Mouse (Mus musculus): ENCODE results near the gene Srp54c. TPM values are rescaled to one million over a fixed set of nuclear protein-coding genes. Genes with fewer than 3 reads are reported as not detected.
A peak's percentile ranks its signal among the peaks of the same experiment; 100 is the strongest.
"Not testable (repeated sequence)": the region's sequence is repeated elsewhere in the genome, so short reads cannot be mapped to it uniquely, and the experiment has no call there.

Gene Srp54c
- 70.2 and 81.4 TPM in 2 replicates for polyA plus RNA-seq (2016; fragmentation: Nextera tagmentation; extraction: Ambion mirVana)

GRCm38 (mm10) chr12:55229626-55230519 is at the start of gene Srp54c:
Gene Srp54c (plus strand): TSS chr12:55230168.
- H3K4me2 ChIP-seq (replicated peaks), result peak within 1 kb of the TSS; percentile 41; the same call in 1 of the 2 replicates
- not testable (repeated sequence) for H3K27me3 ChIP-seq (replicated peaks); H3K9me3 ChIP-seq; H3K9ac ChIP-seq; H3K36me3 ChIP-seq; H3K4me1 ChIP-seq; H3K27ac ChIP-seq
- ATAC-seq (ENCODE audit: low FRiP score, low read depth), result peak; percentile 98
- no CpG with 5 or more reads among the region's 57 CpGs for WGBS
- H3K4me3 ChIP-seq, result peak within 1 kb of the TSS; percentile 35

DNA sequence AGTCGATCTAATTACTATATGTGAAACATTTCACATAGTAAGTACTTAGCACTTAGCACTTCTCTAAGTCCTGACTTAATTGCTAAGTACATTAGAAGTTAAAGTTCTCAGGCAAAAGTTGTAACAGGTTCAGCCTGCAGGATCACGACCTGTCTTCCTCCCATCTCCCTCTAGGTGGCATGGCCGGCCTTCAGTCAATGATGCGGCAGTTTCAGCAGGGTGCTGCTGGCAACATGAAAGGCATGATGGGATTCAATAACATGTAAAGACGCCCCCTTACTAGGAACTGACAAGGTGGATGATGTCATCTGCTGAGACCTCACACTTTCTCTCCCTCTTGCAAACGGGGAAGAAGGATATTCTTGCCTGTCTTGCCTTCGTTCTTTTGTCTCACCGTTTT is 42.3 kb upstream of the Srp54c start:
- H3K4me1 ChIP-seq; H3K9ac ChIP-seq; H3K27ac ChIP-seq; H3K4me3 ChIP-seq; H3K4me2 ChIP-seq (replicated peaks); H3K36me3 ChIP-seq; ATAC-seq (ENCODE audit: low FRiP score, low read depth); H3K27me3 ChIP-seq (replicated peaks); H3K9me3 ChIP-seq: not testable (repeated sequence)
- WGBS, result no CpG with 5 or more reads among the region's 8 CpGs

DNA sequence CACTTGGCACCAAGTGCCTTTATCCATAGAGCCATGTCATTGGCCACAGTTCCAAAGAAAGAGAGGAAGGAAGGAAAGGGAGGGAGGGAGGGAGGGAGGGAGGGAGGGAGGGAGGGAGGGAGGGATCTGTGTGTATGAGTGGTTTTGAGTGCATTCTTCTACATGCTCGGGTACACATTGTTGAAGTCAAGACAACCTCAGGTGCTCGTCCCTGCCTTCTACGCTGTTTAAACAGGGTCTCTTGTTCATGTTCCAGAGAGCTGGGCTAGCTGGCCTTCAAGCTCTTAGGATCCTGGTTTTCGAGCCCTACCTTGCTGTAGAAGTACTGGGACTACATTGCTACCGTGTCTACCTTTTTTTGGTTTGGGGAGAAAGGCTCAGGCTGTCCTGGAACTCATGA is 40.8 kb upstream of the Srp54c start:
- WGBS, result no CpG with 5 or more reads among the region's 5 CpGs
- H3K4me1 ChIP-seq; H3K4me3 ChIP-seq; H3K9me3 ChIP-seq; H3K9ac ChIP-seq; H3K36me3 ChIP-seq; ATAC-seq (ENCODE audit: low FRiP score, low read depth); H3K4me2 ChIP-seq (replicated peaks); H3K27ac ChIP-seq; H3K27me3 ChIP-seq (replicated peaks): not testable (repeated sequence)

GRCm38 (mm10) chr12:55199306-55199705 is 30.7 kb upstream of the Srp54c start, which contains the start of gene 1700047I17Rik2:
Gene 1700047I17Rik2 (plus strand): TSS chr12:55199592.
- H3K9ac ChIP-seq; H3K4me2 ChIP-seq (replicated peaks); H3K9me3 ChIP-seq; H3K27me3 ChIP-seq (replicated peaks); H3K4me1 ChIP-seq; H3K27ac ChIP-seq; H3K4me3 ChIP-seq; H3K36me3 ChIP-seq: not testable (repeated sequence)
- ATAC-seq (ENCODE audit: low FRiP score, low read depth), result peak; percentile 97
- no CpG with 5 or more reads among the region's 40 CpGs for WGBS

- not testable (repeated sequence) for H3K9ac ChIP-seq; H3K27me3 ChIP-seq (replicated peaks); H3K27ac ChIP-seq; H3K4me3 ChIP-seq; H3K4me1 ChIP-seq; H3K36me3 ChIP-seq; H3K9me3 ChIP-seq; H3K4me2 ChIP-seq (replicated peaks)
- WGBS, result no CpG with 5 or more reads among the region's 18 CpGs
- peak; percentile 57 for ATAC-seq (ENCODE audit: low FRiP score, low read depth)
Measured at GRCm38 (mm10) chr12:55199799-55200198, 30.2 kb upstream of the Srp54c start.

DNA sequence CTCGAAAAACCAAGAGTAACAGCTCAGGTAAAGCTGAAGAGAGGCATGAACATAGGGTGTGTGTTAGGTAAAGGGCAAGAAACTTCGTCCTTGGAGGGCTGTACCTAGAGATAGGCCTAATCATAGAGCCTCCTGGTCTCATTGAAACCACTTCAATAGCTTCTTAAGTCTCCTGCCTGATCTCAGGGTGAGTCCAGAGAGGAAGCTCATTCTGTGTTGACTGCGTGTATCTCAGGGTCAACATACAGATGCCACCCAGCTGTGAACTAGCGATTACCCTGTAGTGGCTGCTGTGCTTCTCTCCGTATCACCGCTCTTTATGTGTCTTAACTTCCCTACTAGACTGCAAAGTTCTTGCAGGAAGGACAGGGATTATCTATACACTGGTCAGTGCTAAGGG is 17.0 kb upstream of the Srp54c start:
- not testable (repeated sequence) for ATAC-seq (ENCODE audit: low FRiP score, low read depth); H3K27ac ChIP-seq; H3K36me3 ChIP-seq; H3K4me1 ChIP-seq; H3K4me3 ChIP-seq; H3K27me3 ChIP-seq (replicated peaks); H3K9ac ChIP-seq; H3K4me2 ChIP-seq (replicated peaks); H3K9me3 ChIP-seq
- no CpG with 5 or more reads among the region's 6 CpGs for WGBS

DNA sequence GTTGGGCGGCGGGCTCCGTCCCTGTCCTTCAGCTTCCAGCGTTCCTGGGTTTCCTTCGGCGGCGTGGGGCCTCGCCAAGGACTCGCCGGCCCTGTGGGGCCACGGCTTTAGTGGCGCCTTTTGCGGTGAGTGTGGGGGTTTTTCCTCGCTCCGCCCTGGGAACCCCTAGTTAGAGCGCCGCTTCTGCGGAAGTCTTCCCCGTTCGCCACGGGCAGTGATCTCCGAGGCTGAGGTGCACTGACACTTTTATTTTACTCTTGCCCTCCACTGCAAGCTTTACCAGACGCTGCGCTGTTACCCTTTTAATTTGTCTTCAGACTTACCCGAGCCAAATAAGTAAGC is 523 bp downstream of the Srp54c start:
- not testable (repeated sequence) for H3K27me3 ChIP-seq (replicated peaks); H3K9me3 ChIP-seq; H3K9ac ChIP-seq; H3K36me3 ChIP-seq; H3K4me1 ChIP-seq; H3K27ac ChIP-seq; ATAC-seq (ENCODE audit: low FRiP score, low read depth)
- H3K4me2 ChIP-seq (replicated peaks), result peak overlapping the region; percentile 41; the same call in 1 of the 2 replicates
- WGBS, result 1% methylated on average over 13 of the region's 25 CpGs
- H3K4me3 ChIP-seq, result peak overlapping the region; percentile 35

DNA sequence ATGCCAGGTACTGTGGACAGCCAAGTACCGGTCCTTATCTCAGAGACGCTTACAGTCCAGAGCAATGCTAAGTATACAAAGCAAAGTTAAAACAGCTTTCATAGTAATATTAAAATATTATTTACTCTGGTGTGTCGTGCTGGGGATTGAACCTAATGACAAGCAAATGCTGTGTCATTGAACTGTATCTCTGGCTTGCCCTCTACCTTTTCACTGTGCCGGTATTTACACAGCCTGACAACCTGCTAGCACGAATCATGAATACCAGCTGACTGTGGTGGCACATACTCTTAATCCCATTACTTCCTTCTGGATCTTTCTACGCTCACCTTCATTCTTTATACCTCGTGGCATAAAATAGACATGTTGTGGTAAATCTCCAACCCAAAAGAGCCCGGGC is 12.3 kb downstream of the Srp54c start:
- not testable (repeated sequence) for ATAC-seq (ENCODE audit: low FRiP score, low read depth); H3K4me1 ChIP-seq; H3K4me3 ChIP-seq; H3K9ac ChIP-seq; H3K27me3 ChIP-seq (replicated peaks); H3K27ac ChIP-seq; H3K4me2 ChIP-seq (replicated peaks); H3K9me3 ChIP-seq; H3K36me3 ChIP-seq
- WGBS, result no CpG with 5 or more reads among the region's 8 CpGs

- not testable (repeated sequence) for H3K4me3 ChIP-seq; H3K27me3 ChIP-seq (replicated peaks); H3K4me1 ChIP-seq; H3K9ac ChIP-seq; H3K4me2 ChIP-seq (replicated peaks); H3K9me3 ChIP-seq; H3K27ac ChIP-seq; ATAC-seq (ENCODE audit: low FRiP score, low read depth)
- peaks cover 14% of the 10 kb centered on the region for H3K36me3 ChIP-seq
- WGBS, result no CpG with 5 or more reads among the region's 8 CpGs
Measured at GRCm38 (mm10) chr12:55261950-55262349, 32.0 kb downstream of the Srp54c start.

- not testable (repeated sequence) for H3K4me1 ChIP-seq; ATAC-seq (ENCODE audit: low FRiP score, low read depth); H3K36me3 ChIP-seq; H3K27me3 ChIP-seq (replicated peaks); H3K27ac ChIP-seq; H3K4me3 ChIP-seq; H3K9ac ChIP-seq; H3K9me3 ChIP-seq; H3K4me2 ChIP-seq (replicated peaks)
- WGBS, result no CpG with 5 or more reads among the region's 5 CpGs
Measured at GRCm38 (mm10) chr12:55263385-55263784, 33.4 kb downstream of the Srp54c start.

GRCm38 (mm10) chr12:55272243-55272642 is 42.3 kb downstream of the Srp54c start:
- H3K27me3 ChIP-seq (replicated peaks), result no peaks in the 10 kb centered on the region
- no peak overlapping the region for H3K4me3 ChIP-seq
- no peaks in the 10 kb centered on the region for H3K4me1 ChIP-seq
- H3K4me2 ChIP-seq (replicated peaks), result no peak overlapping the region
- ATAC-seq (ENCODE audit: low FRiP score, low read depth), result no peak
- no peak overlapping the region for H3K9ac ChIP-seq
- WGBS, result 70% methylated on average over 3 of the region's 3 CpGs
- H3K27ac ChIP-seq, result no peak overlapping the region
- no peaks in the 10 kb centered on the region for H3K36me3 ChIP-seq
- H3K9me3 ChIP-seq, result no peaks in the 10 kb centered on the region

DNA sequence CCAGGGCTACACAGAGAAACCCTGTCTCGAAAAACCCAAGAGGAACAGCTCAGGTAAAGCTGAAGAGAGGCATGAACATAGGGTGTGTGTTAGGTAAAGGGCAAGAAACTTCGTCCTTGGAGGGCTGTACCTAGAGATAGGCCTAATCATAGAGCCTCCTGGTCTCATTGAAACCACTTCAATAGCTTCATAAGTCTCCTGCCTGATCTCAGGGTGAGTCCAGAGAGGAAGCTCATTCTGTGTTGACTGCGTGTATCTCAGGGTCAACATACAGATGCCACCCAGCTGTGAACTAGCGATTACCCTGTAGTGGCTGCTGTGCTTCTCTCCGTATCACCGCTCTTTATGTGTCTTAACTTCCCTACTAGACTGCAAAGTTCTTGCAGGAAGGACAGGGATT is 47.6 kb downstream of the Srp54c start:
- H3K9me3 ChIP-seq; H3K4me3 ChIP-seq; H3K9ac ChIP-seq; ATAC-seq (ENCODE audit: low FRiP score, low read depth); H3K4me2 ChIP-seq (replicated peaks); H3K27me3 ChIP-seq (replicated peaks); H3K27ac ChIP-seq; H3K36me3 ChIP-seq; H3K4me1 ChIP-seq: not testable (repeated sequence)
- 94% methylated on average over 4 of the region's 6 CpGs for WGBS

DNA sequence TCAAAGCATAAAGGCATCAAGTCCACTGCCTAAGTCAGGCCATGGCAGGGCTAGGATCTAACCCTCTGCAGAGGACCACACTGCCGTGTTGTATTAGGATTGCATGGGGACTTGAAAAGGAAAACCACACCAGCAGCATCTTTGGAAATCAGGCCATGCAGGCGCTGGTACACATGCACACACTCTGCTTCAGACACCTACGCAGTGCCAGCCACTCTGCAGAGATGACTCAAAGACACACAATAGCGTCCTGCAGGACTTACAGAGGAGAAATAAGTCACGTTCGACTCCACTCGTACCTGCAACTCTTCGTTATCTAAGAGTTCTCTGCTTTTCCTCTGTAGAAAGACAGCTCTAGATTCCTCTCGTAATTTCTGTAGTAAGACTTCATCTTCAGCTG is 68.1 kb downstream of the Srp54c start:
- Histone ChIP-seq H3K4me2 (replicated peaks) (no peak overlapping the region), H3K9ac (no peak overlapping the region), H3K36me3 (peaks cover 47% of the 10 kb centered on the region), H3K27me3 (replicated peaks) (no peaks in the 10 kb centered on the region), H3K4me3 (no peak overlapping the region), H3K4me1 (peaks cover 21% of the 10 kb centered on the region), H3K27ac (no peak overlapping the region), H3K9me3 (no peaks in the 10 kb centered on the region)
- no peak for ATAC-seq (ENCODE audit: low FRiP score, low read depth)
- 93% methylated on average over 9 of the region's 9 CpGs for WGBS

All from neural tube, embryonic 12.5 days (tissue).